Mouse (Mus musculus): ENCODE data around the gene Ano7. TPM values are rescaled to one million over a fixed set of nuclear protein-coding genes. Genes with fewer than 3 reads are reported as not detected.
"Not testable (repeated sequence)": the region's sequence is repeated elsewhere in the genome, so short reads cannot be mapped to it uniquely, and the experiment has no call there.

Gene Ano7
- polyA plus RNA-seq, 1 experiment from 2014 or later = 0.13 TPM

DNA sequence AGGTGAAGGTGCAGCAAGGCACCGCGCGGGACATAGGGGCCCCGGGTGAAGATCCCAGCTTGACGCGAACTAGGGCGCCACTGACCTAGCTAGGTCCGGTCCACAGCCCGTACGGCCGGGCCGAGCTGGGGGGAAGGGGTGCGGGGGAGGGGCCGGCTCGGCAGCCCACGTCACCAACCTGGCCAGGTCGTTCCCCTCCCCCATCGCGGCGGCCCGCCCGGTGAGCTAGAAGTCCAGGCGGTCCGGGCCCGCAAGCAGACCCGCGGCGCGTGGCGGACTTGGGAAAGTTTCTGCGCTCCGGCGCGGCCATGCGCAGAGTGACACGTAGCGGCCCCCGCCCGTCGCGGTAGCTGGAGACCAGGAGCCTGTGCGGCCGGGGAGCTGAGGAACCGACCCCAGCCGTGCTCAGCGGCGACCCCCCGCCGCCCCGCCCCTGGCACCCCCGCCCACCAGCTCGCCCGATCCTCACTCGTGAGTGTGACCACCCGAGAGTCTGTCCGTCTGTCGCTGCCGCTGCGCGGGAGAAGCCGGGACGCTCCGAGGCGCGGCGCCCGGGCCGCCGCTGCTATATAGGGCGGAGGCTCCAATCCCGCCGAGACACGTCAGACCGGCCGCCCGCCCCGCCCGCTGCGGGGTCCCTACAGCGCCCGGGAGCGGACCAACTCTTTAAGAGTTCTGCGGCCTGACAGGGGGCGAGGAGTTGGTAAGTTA is 71.5 kb downstream of the Ano7 start:
- peak; percentile 76 for DNase-seq (ENCODE audit: low spot score)

DNA sequence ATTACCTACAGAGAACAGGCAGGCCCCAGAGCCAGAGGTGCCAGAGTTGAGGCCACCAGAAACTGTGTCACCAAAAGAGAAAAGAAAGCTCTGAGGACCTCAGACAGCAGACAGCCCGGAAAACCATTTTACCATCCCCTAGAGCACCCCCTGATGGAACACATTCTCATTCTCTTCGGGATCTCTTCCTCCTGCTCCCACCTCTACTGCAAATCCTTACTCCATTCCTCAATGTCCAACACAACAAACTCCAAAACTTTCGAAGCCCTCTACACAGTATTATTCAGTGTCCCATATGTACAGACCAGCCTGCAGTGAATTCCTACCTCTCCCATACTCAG is 72.1 kb downstream of the Ano7 start:
- DNase-seq (ENCODE audit: low spot score) = no peak

DNA sequence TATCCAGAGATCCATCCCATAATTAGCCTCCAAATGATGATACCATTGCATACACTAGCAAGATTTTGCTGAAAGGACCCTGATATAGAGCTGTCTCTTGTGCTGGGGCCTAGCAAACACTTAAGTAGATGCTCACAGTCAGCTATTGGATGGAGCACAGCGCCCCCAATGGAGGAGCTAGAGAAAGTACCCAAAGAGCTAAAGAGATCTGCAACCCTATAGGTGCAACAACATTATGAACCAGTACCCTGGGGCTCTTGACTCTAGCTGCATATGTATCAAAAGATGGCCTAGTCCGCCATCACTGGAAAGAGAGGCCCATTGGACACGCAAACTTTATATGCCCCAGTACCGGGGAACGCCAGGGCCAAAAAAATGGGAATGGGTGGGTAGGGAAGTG is 76.4 kb downstream of the Ano7 start:
- not testable (repeated sequence) for DNase-seq (ENCODE audit: low spot score)

DNA sequence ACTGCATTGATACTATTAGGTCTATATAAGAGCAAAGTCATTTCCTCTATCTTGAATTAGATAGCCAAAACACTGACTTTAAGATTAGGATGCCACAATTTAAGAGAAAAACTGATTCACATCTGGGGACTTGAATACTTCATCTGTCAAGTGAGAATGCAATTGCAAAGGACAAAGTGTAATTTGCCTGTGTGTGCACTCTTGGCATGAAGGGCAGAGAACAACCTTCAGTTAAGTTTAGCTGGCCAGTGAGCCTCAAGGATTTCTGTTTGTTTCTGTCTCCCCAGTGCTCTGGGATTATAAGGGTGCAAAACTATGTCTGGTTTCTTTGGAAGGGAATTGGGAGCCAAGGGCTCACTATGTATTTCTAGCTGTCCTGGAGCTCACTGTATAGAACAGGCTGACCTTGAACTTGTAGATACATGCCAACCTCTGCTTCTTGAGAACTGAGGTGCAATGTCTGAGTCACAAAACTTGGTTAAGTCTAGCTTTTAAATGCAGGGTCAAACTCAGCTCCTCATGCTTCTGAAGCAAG is 80.1 kb downstream of the Ano7 start:
- no peak for DNase-seq (ENCODE audit: low spot score)

Small RNA genes within 50 kb of the gene (microRNA-seq; reads per million reads assigned to microRNA genes)
- gene Mir6345 (ENCODE audit: borderline number of aligned reads) = not detected
- gene Mir6902 (ENCODE audit: borderline number of aligned reads) = not detected

Other genes starting within 250 kb of the Ano7 start
- gene Agxt, start 238.7 kb upstream of the Ano7 start, polyA plus RNA-seq (2015; fragmentation: Nextera tagmentation; extraction: Ambion mirVana) = 0.13 and 0.21 TPM in 2 replicates
- 0.50 and 0.74 TPM in 2 replicates for gene 2310007B03Rik, start 213.0 kb upstream of the Ano7 start, polyA plus RNA-seq (2015; fragmentation: Nextera tagmentation; extraction: Ambion mirVana)
- 0.08 and 0.10 TPM in 2 replicates for gene Crocc2, start 205.2 kb upstream of the Ano7 start, polyA plus RNA-seq (2015; fragmentation: Nextera tagmentation; extraction: Ambion mirVana)
- 0.57 and 0.78 TPM in 2 replicates for gene Sned1, start 138.1 kb upstream of the Ano7 start, polyA plus RNA-seq (2015; fragmentation: Nextera tagmentation; extraction: Ambion mirVana)
- gene Mterf4, start 68.0 kb upstream of the Ano7 start, polyA plus RNA-seq (2015; fragmentation: Nextera tagmentation; extraction: Ambion mirVana) = 20.1 and 21.5 TPM in 2 replicates
- gene Ppp1r7, start 31.1 kb upstream of the Ano7 start, polyA plus RNA-seq (2015; fragmentation: Nextera tagmentation; extraction: Ambion mirVana) = 59.0 and 63.3 TPM in 2 replicates
- gene Pask, start 30.4 kb upstream of the Ano7 start, polyA plus RNA-seq (2015; fragmentation: Nextera tagmentation; extraction: Ambion mirVana) = 7.3 and 8.6 TPM in 2 replicates
- gene Hdlbp, start 104.9 kb downstream of the Ano7 start, polyA plus RNA-seq (2015; fragmentation: Nextera tagmentation; extraction: Ambion mirVana) = 87.6 and 87.8 TPM in 2 replicates
- 0.68 and 0.86 TPM in 2 replicates for gene Farp2, start 138.1 kb downstream of the Ano7 start, polyA plus RNA-seq (2015; fragmentation: Nextera tagmentation; extraction: Ambion mirVana)